Mouse (Mus musculus): ENCODE data around the gene Srsf10. TPM values are rescaled to one million over a fixed set of nuclear protein-coding genes. Genes with fewer than 3 reads are reported as not detected.

Srsf10 gene
- polyA plus RNA-seq, 1 experiment from 2014 or later, result 157 TPM

DNA sequence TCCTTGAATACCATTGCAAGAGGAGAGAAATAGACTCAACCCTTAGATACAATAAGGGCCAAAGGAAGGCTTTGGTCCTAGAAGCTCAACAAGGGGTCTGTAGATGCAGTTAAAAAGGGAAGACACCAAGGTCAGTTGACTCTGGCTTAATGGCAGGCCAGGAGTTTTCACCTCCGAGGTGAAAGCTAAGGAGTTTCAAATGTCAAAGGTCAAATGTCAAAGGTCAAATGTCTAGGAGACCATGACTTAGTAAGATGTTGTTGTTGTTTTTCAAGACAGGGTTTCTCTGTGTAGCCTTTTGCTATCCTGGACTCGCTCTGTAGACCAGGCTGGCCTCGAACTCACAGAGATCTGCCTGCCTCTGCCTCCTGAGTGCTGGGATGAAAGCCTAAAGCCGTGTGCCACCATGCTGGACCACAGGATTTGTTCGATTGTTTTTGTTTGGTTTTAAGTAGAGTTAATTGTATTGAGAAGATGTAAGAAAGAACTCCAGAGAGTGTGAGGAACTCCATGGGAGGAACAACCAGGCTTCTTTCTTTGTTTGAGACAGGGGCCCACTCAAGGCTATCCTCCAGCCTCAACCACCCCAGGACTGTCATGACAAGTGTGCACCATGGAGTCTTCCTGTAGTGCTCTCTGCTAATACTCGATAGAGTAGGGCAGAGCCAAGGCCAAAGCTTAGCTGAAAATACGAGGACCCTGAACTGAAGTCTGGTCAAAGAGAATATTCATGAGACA lies 33.8 kb downstream of the Srsf10 start:
- no peaks in the 10 kb centered on the region for H3K27me3 ChIP-seq (replicated peaks)
- H3K4me1 ChIP-seq, result no peaks in the 10 kb centered on the region
- no peak overlapping the region for H3K4me3 ChIP-seq (replicated peaks)
- H3K9ac ChIP-seq (replicated peaks), result no peak overlapping the region
- no peaks in the 10 kb centered on the region for H3K9me3 ChIP-seq (replicated peaks)
- no peak for ATAC-seq (ENCODE audit: low FRiP score)
- H3K4me2 ChIP-seq, result no peak overlapping the region
- 85% methylated on average over 7 of the region's 7 CpGs for WGBS
- H3K36me3 ChIP-seq, result no peaks in the 10 kb centered on the region
- H3K27ac ChIP-seq (replicated peaks), result no peak overlapping the region

DNA sequence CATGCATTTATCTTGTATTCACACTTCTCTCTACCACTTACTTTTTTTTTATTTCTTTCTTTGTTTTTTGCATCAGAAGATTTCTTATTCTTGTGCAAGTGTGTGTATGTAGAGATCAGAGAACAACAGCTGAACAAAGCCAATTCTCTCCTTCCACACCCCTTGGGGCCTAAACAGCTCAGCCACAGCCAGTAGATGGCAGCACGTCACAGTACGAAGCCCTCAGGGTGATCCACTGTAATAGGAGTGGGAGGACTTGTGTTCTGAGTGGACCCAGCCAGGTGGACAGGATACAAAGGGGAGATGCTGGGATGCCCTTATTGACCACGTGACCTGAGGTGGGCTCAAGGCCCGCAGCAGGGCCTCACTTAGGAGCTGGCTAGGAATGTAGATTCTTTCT lies 34.3 kb downstream of the Srsf10 start:
- H3K36me3 ChIP-seq, result no peaks in the 10 kb centered on the region
- 5% methylated on average over 4 of the region's 4 CpGs for WGBS
- no peak overlapping the region for H3K9ac ChIP-seq (replicated peaks)
- H3K27me3 ChIP-seq (replicated peaks), result no peaks in the 10 kb centered on the region
- no peak overlapping the region for H3K27ac ChIP-seq (replicated peaks)
- no peaks in the 10 kb centered on the region for H3K9me3 ChIP-seq (replicated peaks)
- ATAC-seq (ENCODE audit: low FRiP score), result no peak
- H3K4me1 ChIP-seq, result no peaks in the 10 kb centered on the region
- H3K4me2 ChIP-seq, result no peak overlapping the region
- H3K4me3 ChIP-seq (replicated peaks), result no peak overlapping the region

DNA sequence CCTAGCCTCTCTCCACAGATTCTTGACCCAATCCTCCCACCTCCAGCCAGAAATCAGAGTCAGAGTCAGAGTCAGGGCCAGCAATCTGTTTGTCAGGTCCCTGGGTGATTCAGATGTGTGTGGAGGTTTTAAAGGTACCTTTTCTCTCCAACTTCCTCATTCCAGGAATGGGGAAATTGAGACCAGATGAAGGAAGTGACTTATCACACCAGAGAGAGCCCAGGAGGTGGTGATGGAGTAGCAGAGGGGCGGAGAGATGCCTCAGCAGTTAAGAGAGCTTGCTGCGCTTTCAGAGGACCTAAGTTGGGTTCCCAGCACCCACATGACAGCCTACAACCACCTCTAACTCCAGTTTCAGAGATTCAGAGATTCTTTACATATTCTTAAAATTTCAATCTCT lies 36.0 kb downstream of the Srsf10 start:
- no peaks in the 10 kb centered on the region for H3K9me3 ChIP-seq (replicated peaks)
- H3K4me3 ChIP-seq (replicated peaks), result no peak overlapping the region
- H3K27me3 ChIP-seq (replicated peaks), result no peaks in the 10 kb centered on the region
- no peak overlapping the region for H3K27ac ChIP-seq (replicated peaks)
- H3K9ac ChIP-seq (replicated peaks), result no peak overlapping the region
- no peaks in the 10 kb centered on the region for H3K4me1 ChIP-seq
- ATAC-seq (ENCODE audit: low FRiP score), result no peak
- H3K36me3 ChIP-seq, result no peaks in the 10 kb centered on the region
- H3K4me2 ChIP-seq, result no peak overlapping the region
- 94% methylated on average over 2 of the region's 2 CpGs for WGBS

GRCm38 (mm10) chr4:135892884-135893283 lies 37.3 kb downstream of the Srsf10 start:
- H3K9me3 ChIP-seq (replicated peaks), result no peaks in the 10 kb centered on the region
- H3K4me1 ChIP-seq, result no peaks in the 10 kb centered on the region
- no peaks in the 10 kb centered on the region for H3K36me3 ChIP-seq
- H3K4me3 ChIP-seq (replicated peaks), result no peak overlapping the region
- H3K27ac ChIP-seq (replicated peaks), result no peak overlapping the region
- no peak overlapping the region for H3K4me2 ChIP-seq
- H3K9ac ChIP-seq (replicated peaks), result no peak overlapping the region
- H3K27me3 ChIP-seq (replicated peaks), result no peaks in the 10 kb centered on the region
- 80% methylated on average over 4 of the region's 4 CpGs for WGBS
- no peak for ATAC-seq (ENCODE audit: low FRiP score)

DNA sequence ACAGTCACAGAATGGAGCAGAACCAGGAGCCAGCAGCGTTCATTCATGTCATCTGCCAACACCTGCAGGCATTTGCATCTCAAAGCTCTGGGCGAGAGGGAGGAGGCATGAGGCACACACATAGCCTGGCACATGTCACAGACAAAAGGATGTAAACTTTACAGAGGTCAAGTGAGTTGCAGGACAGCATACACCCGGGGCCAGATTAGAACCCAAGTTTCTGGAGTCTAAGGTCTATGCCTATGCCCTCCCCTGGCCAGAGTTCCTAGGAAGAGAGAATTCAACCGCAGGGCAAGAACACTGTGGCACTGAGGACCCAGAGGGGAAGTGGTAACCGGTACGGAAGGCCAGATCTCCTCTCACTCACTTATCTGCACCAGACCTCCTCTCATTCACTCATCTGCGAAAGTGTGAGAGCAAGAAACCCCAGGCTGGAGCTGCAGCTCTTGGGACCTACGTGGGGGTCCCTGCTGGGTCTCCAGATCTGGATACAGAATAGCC lies 39.6 kb downstream of the Srsf10 start, which contains the start of gene Cnr2:
Cnr2 (plus strand) TSS at position 324 of the 501 bp plus-strand sequence.
- 52% methylated on average over 8 of the region's 8 CpGs for WGBS
- H3K9ac ChIP-seq (replicated peaks), result no peak within 1 kb of the TSS
- H3K27me3 ChIP-seq (replicated peaks), result no peaks in the 10 kb centered on the region
- H3K27ac ChIP-seq (replicated peaks), result no peak within 1 kb of the TSS
- no peak within 1 kb of the TSS for H3K4me2 ChIP-seq
- no peak within 1 kb of the TSS for H3K4me3 ChIP-seq (replicated peaks)
- ATAC-seq (ENCODE audit: low FRiP score), result no peak
- no peaks in the 10 kb centered on the region for H3K4me1 ChIP-seq
- no peaks in the 10 kb centered on the region for H3K9me3 ChIP-seq (replicated peaks)
- H3K36me3 ChIP-seq, result no peaks in the 10 kb centered on the region

DNA sequence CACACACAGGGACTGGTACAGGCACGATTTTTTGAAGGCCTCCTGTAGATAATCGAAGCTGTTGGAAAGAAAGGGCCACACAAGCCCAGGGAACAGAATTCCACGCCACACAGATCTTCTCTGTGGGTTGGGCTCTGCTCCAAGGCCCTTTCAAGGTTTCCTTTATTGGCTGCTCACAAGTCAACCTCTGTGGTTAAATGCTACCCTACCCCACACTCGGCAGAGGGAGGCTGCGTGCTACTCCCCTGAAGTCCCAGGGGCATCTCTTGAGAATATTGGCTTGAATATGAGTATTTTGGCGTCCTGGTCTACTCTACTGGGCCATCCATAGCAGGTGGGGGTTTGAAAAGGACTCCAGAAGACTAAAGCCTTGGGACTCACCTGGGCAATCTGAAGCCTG lies 40.6 kb downstream of the Srsf10 start:
- no peaks in the 10 kb centered on the region for H3K27me3 ChIP-seq (replicated peaks)
- no peak overlapping the region for H3K9ac ChIP-seq (replicated peaks)
- no peak for ATAC-seq (ENCODE audit: low FRiP score)
- H3K4me1 ChIP-seq, result no peaks in the 10 kb centered on the region
- 76% methylated on average over 6 of the region's 6 CpGs for WGBS
- H3K27ac ChIP-seq (replicated peaks), result no peak overlapping the region
- no peaks in the 10 kb centered on the region for H3K9me3 ChIP-seq (replicated peaks)
- H3K4me2 ChIP-seq, result no peak overlapping the region
- no peak overlapping the region for H3K4me3 ChIP-seq (replicated peaks)
- no peaks in the 10 kb centered on the region for H3K36me3 ChIP-seq

DNA sequence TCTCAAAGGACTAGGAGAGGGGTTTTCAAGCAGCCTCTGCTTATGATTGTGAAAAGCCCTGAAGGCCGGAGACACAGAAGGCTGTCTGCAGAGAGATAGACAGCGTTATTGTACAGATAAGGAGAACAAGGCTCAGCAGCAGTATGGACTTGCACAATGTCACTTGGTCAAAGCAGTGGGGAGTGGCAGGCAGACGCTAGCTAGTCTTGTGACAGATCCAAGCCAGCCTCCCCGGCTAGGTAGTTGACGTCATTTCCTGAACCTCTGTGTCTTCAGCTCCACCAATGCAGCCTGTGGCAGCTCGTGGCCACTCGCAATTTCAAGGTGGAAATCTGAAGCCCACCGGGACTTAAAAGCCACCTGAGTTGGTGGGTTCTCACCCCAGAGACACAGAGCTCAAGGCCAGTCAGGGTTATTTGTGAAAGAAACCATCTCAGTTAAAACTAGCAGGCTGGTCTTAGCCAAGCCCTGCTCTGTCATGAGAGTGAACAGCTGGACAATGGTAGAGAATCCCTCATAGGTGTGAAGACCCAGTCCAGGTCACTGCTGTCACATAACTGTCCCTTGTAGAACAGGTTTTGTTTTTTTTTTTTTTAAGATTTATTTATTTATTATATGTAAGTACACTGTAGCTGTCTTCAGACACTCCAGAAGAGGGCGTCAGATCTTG lies 43.0 kb downstream of the Srsf10 start:
- Histone ChIP-seq H3K27ac (replicated peaks) (no peak overlapping the region), H3K9ac (replicated peaks) (no peak overlapping the region), H3K4me3 (replicated peaks) (no peak overlapping the region), H3K4me1 (no peaks in the 10 kb centered on the region), H3K9me3 (replicated peaks) (no peaks in the 10 kb centered on the region), H3K4me2 (no peak overlapping the region), H3K36me3 (no peaks in the 10 kb centered on the region), H3K27me3 (replicated peaks) (no peaks in the 10 kb centered on the region)
- ATAC-seq (ENCODE audit: low FRiP score), result no peak
- 79% methylated on average over 9 of the region's 9 CpGs for WGBS

- 93% methylated on average over 7 of the region's 7 CpGs for WGBS
- H3K4me1 ChIP-seq, result no peaks in the 10 kb centered on the region
Observed at GRCm38 (mm10) chr4:135899050-135899448, 43.5 kb downstream of the Srsf10 start.

DNA sequence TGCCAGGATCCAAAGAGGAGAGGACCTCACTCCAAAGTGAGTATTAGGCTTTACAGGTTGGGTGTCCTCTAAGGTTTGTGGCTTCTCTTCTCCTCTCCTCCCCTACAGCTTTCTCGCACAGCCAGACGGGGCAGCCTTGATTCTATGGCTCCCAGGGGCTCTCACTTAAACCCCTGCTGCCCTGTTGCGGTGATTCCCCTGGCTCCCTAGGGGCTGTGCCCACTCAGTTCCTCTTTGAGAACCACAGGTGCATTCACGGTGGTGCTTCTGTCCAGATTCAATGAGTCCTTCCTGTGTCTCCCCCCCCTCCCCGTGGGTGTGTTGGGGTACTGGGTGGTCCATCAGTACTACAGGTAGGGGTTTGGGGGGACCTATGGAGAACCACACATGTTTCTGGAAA lies 44.5 kb downstream of the Srsf10 start:
- Histone ChIP-seq H3K9me3 (replicated peaks) (no peaks in the 10 kb centered on the region), H3K27ac (replicated peaks) (no peak overlapping the region), H3K4me1 (no peaks in the 10 kb centered on the region), H3K36me3 (no peaks in the 10 kb centered on the region), H3K4me3 (replicated peaks) (no peak overlapping the region), H3K9ac (replicated peaks) (no peak overlapping the region), H3K27me3 (replicated peaks) (no peaks in the 10 kb centered on the region), H3K4me2 (no peak overlapping the region)
- no peak for ATAC-seq (ENCODE audit: low FRiP score)
- WGBS, result 66% methylated on average over 5 of the region's 5 CpGs

More at GRCm38 (mm10) chr4:135899050-135899448, 43.5 kb downstream of the Srsf10 start:
- Histone ChIP-seq H3K36me3 (no peaks in the 10 kb centered on the region), H3K9ac (replicated peaks) (no peak overlapping the region), H3K9me3 (replicated peaks) (no peaks in the 10 kb centered on the region), H3K4me2 (no peak overlapping the region), H3K4me3 (replicated peaks) (no peak overlapping the region), H3K27ac (replicated peaks) (no peak overlapping the region), H3K27me3 (replicated peaks) (no peaks in the 10 kb centered on the region)
- no peak for ATAC-seq (ENCODE audit: low FRiP score)

- Histone ChIP-seq H3K4me1 (no peaks in the 10 kb centered on the region), H3K36me3 (no peaks in the 10 kb centered on the region), H3K4me2 (no peak overlapping the region), H3K9me3 (replicated peaks) (no peaks in the 10 kb centered on the region), H3K27ac (replicated peaks) (no peak overlapping the region), H3K27me3 (replicated peaks) (no peaks in the 10 kb centered on the region), H3K4me3 (replicated peaks) (no peak overlapping the region), H3K9ac (replicated peaks) (no peak overlapping the region)
- 93% methylated on average over 4 of the region's 4 CpGs for WGBS
- no peak for ATAC-seq (ENCODE audit: low FRiP score)
Observed at GRCm38 (mm10) chr4:135902606-135903242, 47.2 kb downstream of the Srsf10 start.

DNA sequence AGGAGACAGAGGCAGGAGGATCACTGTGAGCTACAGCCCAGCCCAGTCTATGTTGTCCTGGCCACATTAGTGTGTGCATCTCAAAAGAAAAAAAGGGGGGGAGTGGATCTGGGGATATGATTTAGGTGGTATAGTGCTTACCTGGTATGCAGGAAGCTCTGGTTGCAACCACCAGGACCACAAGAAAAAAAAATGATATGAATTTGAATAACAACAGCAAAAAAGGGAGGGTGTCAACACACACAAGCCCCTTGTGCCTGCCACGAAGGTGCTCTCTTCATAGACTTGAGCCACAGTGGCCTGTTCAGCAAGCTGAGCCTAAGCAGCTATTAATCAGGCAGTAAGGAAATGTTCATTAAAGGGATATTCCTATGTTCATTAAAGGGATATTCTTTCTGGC lies 49.3 kb downstream of the Srsf10 start:
- H3K4me1 ChIP-seq, result no peaks in the 10 kb centered on the region
- no peak overlapping the region for H3K9ac ChIP-seq (replicated peaks)
- no peak overlapping the region for H3K4me3 ChIP-seq (replicated peaks)
- no peak for ATAC-seq (ENCODE audit: low FRiP score)
- no peaks in the 10 kb centered on the region for H3K36me3 ChIP-seq
- no peak overlapping the region for H3K27ac ChIP-seq (replicated peaks)
- WGBS, result 57% methylated on average over 1 of the region's 1 CpGs
- H3K27me3 ChIP-seq (replicated peaks), result no peaks in the 10 kb centered on the region
- H3K4me2 ChIP-seq, result no peak overlapping the region
- H3K9me3 ChIP-seq (replicated peaks), result no peaks in the 10 kb centered on the region

DNA sequence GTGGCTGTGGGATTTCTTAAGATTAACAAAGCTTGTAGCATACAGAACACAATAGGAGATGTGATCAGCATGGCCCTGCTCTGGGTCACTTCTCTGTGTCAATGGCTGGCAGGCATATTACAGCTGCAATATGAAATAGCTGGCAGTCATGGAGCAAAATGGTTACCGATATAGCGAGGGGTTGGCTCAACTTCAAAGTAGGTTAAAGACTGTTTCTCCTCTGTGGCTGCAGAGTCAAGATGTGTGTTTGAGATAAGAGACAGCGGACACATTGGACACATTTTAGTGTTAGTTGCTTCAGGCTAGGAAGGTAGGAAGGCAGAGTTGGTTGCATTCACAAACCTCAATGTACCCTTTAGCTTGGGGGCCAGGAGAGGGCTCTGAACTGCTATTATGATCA lies 51.1 kb downstream of the Srsf10 start:
- no peaks in the 10 kb centered on the region for H3K9me3 ChIP-seq (replicated peaks)
- no peaks in the 10 kb centered on the region for H3K36me3 ChIP-seq
- H3K9ac ChIP-seq (replicated peaks), result no peak overlapping the region
- no peak overlapping the region for H3K4me2 ChIP-seq
- no peak overlapping the region for H3K27ac ChIP-seq (replicated peaks)
- no peaks in the 10 kb centered on the region for H3K4me1 ChIP-seq
- WGBS, result 86% methylated on average over 3 of the region's 3 CpGs
- H3K27me3 ChIP-seq (replicated peaks), result no peaks in the 10 kb centered on the region
- no peak for ATAC-seq (ENCODE audit: low FRiP score)
- no peak overlapping the region for H3K4me3 ChIP-seq (replicated peaks)

All from neural tube, embryonic 15.5 days (tissue).